Mouse (Mus musculus): ENCODE measurements at regions not wholly inside any gene's neighbourhood (a gene's known extent, or its start where the extent isn't known, plus 50 kb on each side); places are given as distances from the start of the nearest gene placed in this dataset.

DNA sequence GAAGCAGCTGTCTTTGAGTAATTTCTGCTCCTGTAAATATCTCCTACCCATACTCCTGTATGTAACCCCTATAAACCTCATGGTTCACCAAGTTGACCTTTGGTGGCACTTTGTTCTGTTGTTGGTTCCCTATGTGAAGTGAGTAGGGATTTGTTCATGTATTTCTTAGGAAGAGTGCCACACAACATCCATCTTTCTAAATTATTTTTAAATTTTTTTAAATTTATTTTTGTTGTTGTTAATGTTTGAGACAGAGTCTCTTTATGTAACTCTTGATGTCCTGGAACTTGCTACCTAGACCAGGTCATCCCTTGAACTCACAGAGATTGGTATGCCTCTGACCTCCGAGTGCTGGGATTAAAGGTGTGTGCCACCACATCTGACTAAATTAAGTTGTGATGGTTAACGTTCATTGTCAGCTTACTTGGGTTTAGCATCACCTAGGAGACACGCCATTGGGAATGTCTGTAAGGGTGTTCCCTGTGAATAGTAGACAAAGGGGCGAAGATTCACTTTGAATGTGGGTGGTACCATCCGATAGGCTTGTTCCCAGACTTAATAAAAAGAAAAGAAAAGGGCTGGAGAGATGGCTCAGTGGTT lies 112.7 kb upstream of the Cpsf6 start:
- Histone ChIP-seq H3K9ac (no peak overlapping the region), H3K36me3 (no peaks in the 10 kb centered on the region), H3K4me1 (peaks cover 8% of the 10 kb centered on the region), H3K4me2 (no peak overlapping the region), H3K27ac (no peak overlapping the region), H3K27me3 (no peaks in the 10 kb centered on the region), H3K4me3 (replicated peaks) (no peak overlapping the region), H3K9me3 (replicated peaks) (no peaks in the 10 kb centered on the region)
- WGBS = 94% methylated on average over 5 of the region's 5 CpGs
- no peak for ATAC-seq (replicated peaks; ENCODE audit: low FRiP score)

DNA sequence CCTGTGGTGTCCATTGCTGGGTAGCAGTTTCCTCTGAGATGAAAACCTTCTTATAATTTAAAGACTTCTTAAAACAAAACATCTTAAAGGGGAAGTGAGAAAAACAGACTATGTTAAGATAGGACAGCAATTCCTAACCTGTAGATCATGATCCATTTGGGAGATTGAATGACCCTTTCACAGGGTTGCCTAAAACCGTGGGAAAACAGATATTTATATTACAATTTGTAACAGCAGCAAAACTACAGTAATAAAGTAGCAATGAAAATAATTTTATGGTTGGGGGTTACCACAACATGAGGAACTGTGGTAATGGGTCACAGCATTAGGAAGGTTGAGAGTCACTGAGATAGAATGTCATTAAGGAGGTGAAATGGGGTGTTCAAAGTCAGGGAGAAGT lies 111.9 kb upstream of the Cpsf6 start:
- Histone ChIP-seq H3K9ac (no peak overlapping the region), H3K4me2 (no peak overlapping the region), H3K9me3 (replicated peaks) (no peaks in the 10 kb centered on the region), H3K4me3 (replicated peaks) (no peak overlapping the region), H3K27ac (no peak overlapping the region), H3K36me3 (no peaks in the 10 kb centered on the region), H3K27me3 (no peaks in the 10 kb centered on the region), H3K4me1 (peaks cover 8% of the 10 kb centered on the region)
- WGBS = 78% methylated on average over 1 of the region's 1 CpGs
- no peak for ATAC-seq (replicated peaks; ENCODE audit: low FRiP score)

DNA sequence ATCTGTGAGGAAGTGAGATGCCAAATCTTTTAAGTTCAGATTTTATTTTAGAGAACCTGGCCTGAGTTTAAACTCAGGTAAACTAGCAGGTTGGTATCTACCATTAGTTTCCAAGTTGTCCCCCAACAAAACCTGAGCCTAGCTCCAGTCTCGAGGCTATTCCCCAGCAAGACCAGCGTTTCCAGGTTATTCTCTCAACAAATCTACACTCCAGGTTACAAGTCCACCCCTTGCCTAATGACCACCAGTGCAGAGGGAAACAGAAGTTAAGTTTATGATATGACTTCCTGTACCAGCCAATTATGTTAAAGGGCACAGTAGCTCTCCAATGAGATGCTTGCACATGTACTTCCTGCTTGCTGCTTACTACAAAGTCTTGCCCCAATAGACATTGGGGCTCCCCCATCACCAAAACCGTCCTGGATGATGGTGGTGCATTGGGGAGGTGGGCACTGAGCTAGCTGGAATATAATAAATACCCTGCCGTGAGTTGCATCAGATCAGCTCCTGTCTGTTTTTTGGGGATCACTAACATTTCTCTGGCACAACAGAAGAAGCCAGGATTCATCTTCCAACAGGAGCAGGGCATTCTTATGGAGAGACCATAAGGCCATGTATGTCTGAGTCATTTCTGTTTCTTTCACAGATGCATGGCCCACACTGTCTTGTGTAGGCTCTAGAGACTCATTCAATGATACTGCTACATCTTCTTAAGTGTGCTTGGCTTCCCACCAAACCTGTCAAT lies 111.2 kb upstream of the Cpsf6 start:
- no peaks in the 10 kb centered on the region for H3K36me3 ChIP-seq
- no peak overlapping the region for H3K4me2 ChIP-seq
- 91% methylated on average over 4 of the region's 4 CpGs for WGBS
- H3K9me3 ChIP-seq (replicated peaks) = no peaks in the 10 kb centered on the region
- H3K27me3 ChIP-seq = no peaks in the 10 kb centered on the region
- ATAC-seq (replicated peaks; ENCODE audit: low FRiP score) = no peak
- peaks cover 8% of the 10 kb centered on the region for H3K4me1 ChIP-seq
- H3K9ac ChIP-seq = no peak overlapping the region
- H3K4me3 ChIP-seq (replicated peaks) = no peak overlapping the region
- no peak overlapping the region for H3K27ac ChIP-seq

DNA sequence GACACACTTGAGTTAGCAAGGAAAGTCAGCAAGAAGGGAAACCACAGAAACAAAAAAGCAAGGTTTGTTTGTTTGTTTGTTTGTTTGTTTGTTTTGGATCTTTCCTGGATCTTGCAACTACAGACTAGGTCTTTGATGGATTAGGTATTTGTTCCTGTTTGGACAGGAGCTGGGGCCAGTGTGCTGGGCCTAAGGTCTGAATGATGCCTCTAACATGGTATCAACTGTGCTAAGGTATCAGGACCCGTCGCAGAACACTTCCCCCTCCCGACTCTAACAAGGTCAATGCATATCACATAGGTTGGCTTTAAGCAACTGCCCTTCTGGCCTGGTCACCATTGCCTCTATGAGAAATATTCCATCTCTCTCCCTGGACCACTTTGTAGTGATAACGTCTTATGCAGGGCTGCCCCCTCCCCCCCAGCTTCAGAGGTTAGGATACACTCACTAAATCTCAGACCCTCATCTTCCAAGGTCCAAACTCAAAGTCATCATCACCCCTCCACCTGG lies 103.3 kb upstream of the Cpsf6 start:
- H3K9me3 ChIP-seq (replicated peaks) = no peaks in the 10 kb centered on the region
- no peak overlapping the region for H3K27ac ChIP-seq
- 94% methylated on average over 4 of the region's 4 CpGs for WGBS
- no peaks in the 10 kb centered on the region for H3K36me3 ChIP-seq
- no peak overlapping the region for H3K4me3 ChIP-seq (replicated peaks)
- ATAC-seq (replicated peaks; ENCODE audit: low FRiP score) = no peak
- no peak overlapping the region for H3K9ac ChIP-seq
- H3K27me3 ChIP-seq = no peaks in the 10 kb centered on the region
- H3K4me2 ChIP-seq = no peak overlapping the region
- H3K4me1 ChIP-seq = peaks cover 9% of the 10 kb centered on the region

DNA sequence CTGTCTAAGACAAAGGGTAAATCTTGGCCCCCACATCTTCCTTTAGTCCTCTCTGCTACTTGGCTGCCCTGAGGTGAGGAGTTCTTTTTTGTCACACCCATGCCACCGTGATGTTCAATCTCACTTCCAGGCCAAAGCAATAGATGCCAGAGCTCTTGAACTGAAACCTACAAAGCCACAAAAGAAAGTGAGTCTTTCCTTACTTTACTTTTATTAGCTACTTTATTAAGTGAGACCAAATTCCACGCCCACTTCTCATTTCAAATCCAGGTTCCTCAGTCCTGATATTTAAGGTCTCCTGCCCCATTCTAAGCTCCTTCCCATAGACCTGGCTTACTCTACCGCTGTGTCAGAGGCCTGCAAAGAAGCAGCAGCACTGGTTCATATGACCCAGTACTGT lies 102.5 kb upstream of the Cpsf6 start:
- Histone ChIP-seq H3K4me2 (no peak overlapping the region), H3K27me3 (no peaks in the 10 kb centered on the region), H3K4me3 (replicated peaks) (no peak overlapping the region), H3K9ac (no peak overlapping the region), H3K9me3 (replicated peaks) (no peaks in the 10 kb centered on the region), H3K36me3 (no peaks in the 10 kb centered on the region), H3K4me1 (peaks cover 16% of the 10 kb centered on the region), H3K27ac (no peak overlapping the region)
- WGBS = 87% methylated on average over 3 of the region's 3 CpGs
- ATAC-seq (replicated peaks; ENCODE audit: low FRiP score) = no peak

DNA sequence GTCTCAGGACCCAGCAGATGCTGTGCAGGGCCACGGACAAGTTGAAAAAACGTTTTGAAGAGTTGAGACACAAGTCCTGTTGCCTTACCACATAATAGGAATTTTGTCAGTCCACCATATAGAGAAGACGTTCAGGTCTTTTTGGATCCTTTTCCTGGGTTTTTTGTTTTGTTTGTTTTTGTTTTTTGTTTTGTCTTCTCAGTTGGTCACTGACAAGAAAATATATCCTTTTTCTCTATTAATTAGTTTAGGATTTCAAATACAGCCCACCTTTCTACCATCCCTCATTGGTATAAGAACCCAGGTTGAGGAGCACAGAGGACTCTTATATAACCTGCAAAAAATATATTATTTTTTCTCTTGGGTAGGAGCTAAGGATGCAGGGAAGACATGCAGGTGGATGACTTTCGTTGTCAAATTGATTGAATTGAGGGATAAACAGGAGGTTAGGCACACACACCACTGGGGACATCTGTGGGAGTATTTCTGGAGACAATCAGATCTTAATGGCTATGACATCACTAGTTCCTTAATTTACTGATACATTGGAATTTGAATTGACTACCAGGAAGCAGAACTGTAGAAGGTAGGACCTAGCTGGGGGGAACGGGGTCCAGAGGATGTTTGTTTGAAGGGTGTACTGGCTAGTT lies 101.7 kb upstream of the Cpsf6 start:
- WGBS = 82% methylated on average over 5 of the region's 5 CpGs
- Histone ChIP-seq H3K27ac (no peak overlapping the region), H3K4me2 (no peak overlapping the region), H3K9me3 (replicated peaks) (no peaks in the 10 kb centered on the region), H3K36me3 (no peaks in the 10 kb centered on the region), H3K9ac (no peak overlapping the region), H3K27me3 (no peaks in the 10 kb centered on the region), H3K4me1 (peaks cover 16% of the 10 kb centered on the region), H3K4me3 (replicated peaks) (no peak overlapping the region)
- no peak for ATAC-seq (replicated peaks; ENCODE audit: low FRiP score)

DNA sequence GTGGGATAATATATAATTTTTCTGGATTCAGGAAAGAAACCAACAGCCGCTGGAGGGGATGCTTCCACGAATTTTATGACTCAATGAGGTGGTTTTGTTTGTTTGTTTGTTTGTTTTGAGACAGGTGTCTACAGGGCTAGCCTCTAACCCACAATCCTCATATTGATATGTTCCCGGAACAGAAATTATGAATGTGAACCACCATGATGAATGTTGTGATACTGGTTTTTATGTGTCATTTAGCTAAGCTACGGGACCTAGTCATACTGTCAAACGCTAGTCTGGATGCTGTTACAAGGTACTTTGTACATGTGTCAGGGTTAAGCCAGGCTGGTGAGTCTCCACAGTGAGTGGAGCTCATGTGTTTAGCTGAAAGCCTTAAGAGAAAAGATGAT lies 100.6 kb upstream of the Cpsf6 start:
- H3K9me3 ChIP-seq (replicated peaks) = no peaks in the 10 kb centered on the region
- H3K27ac ChIP-seq = no peak overlapping the region
- no peaks in the 10 kb centered on the region for H3K36me3 ChIP-seq
- H3K27me3 ChIP-seq = no peaks in the 10 kb centered on the region
- peaks cover 16% of the 10 kb centered on the region for H3K4me1 ChIP-seq
- 81% methylated on average over 5 of the region's 5 CpGs for WGBS
- H3K4me2 ChIP-seq = no peak overlapping the region
- no peak for ATAC-seq (replicated peaks; ENCODE audit: low FRiP score)
- no peak overlapping the region for H3K4me3 ChIP-seq (replicated peaks)
- no peak overlapping the region for H3K9ac ChIP-seq

DNA sequence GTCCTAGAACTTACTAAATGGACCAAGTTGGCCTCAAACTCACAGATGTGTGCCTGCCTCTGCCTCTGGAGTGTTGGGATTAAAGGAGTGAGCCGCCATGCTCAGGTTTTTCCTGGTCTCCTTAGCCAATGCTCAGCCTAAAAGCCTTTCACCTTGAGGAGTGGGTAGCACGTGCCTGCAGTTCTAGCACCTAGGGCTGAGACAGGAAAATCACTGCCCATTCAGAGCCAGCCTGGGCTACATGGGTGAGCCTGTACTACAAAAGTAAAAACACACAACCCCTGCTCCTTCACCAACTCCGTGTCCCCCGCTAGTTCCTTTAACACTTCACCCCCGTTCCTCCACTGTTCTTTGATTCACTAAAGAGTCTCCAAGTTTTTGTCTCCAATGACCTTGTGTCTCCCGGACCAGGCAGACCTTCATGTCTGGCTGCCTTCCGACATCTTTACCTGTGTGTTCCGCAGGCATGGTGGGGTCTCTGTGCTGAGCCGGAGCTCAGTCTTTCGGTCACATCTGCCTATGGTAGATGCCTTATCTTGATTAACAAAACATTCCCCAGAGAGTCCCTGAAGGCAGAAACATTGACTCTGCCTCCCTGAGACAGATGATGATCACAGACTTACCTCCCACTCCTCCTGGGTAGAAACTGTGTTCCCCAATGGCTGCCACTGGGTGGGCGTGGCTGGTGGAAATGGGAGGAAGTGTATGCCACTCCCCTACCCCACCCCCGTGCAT lies 100.1 kb upstream of the Cpsf6 start:
- 84% methylated on average over 12 of the region's 12 CpGs for WGBS
- no peak overlapping the region for H3K4me3 ChIP-seq (replicated peaks)
- no peaks in the 10 kb centered on the region for H3K9me3 ChIP-seq (replicated peaks)

DNA sequence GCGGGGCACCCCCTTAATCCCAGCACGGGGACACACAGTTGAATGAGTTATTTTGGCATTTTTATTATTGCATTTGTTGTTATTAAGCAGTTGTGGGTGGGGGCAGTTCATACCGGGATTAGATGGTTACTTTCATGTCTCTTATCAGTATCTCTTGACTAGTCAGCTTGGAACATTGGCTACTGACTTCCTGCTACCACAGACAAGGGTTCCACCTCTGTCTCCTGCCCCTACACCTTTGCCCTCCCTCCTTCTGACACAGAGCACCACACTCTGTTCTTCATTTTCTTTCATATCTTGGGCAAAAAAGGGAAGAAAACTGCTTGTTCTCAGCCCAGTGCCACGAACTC lies 99.1 kb upstream of the Cpsf6 start:
- H3K36me3 ChIP-seq = no peaks in the 10 kb centered on the region
- H3K9ac ChIP-seq = no peak overlapping the region
- no peak overlapping the region for H3K4me3 ChIP-seq (replicated peaks)
- H3K4me2 ChIP-seq = no peak overlapping the region
- ATAC-seq (replicated peaks; ENCODE audit: low FRiP score) = no peak
- H3K27me3 ChIP-seq = no peaks in the 10 kb centered on the region
- WGBS = 50% methylated on average over 4 of the region's 4 CpGs
- H3K4me1 ChIP-seq = peaks cover 16% of the 10 kb centered on the region
- no peaks in the 10 kb centered on the region for H3K9me3 ChIP-seq (replicated peaks)
- peak overlapping the region; percentile 84 for H3K27ac ChIP-seq

More for the DNA sequence above, 100.1 kb upstream of the Cpsf6 start:
- peaks cover 16% of the 10 kb centered on the region for H3K4me1 ChIP-seq
- no peaks in the 10 kb centered on the region for H3K36me3 ChIP-seq
- H3K27ac ChIP-seq = no peak overlapping the region
- H3K27me3 ChIP-seq = no peaks in the 10 kb centered on the region
- no peak for ATAC-seq (replicated peaks; ENCODE audit: low FRiP score)
- H3K4me2 ChIP-seq = no peak overlapping the region
- H3K9ac ChIP-seq = no peak overlapping the region

DNA sequence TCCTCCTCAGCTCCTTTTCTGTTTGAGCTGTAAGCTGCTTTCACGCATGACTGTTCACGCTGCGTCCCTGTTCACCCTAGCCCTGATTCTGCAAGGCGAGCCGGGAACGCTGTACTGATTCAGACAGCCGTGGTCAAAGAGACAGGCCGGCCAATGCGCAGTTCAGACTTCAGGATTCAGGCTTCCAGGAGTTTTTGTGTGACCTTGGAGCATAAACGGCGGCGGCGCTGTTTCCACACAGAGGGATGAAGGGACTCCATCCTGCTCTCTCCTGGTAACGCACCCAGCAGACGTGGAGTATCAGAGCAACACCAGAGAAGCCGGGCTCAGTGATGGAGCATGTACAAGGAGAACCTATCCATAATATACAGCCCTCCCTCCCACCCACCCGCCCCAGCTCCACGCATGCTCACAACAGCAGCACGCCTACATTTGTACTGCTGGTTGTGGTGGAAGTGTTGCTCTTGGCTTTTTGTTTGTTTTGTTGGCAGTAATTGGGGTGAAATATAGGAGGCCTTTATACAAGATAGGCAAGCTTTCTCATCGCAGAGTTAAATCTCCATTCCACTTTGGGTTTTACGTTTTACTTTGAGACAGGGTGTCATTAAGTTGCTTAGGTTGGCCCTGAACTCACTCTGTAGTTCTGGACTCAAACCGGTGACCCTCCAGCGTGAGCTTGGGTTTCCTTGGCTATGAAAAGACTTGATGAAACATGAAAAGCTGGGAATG lies 98.6 kb upstream of the Cpsf6 start:
- peak; percentile 89 for ATAC-seq (replicated peaks; ENCODE audit: low FRiP score)
- 0 out of 2 replicates have a peak overlapping the region, but pooled peaks have one; percentile 14 for H3K9ac ChIP-seq
- H3K27ac ChIP-seq = peak overlapping the region; percentile 84

DNA sequence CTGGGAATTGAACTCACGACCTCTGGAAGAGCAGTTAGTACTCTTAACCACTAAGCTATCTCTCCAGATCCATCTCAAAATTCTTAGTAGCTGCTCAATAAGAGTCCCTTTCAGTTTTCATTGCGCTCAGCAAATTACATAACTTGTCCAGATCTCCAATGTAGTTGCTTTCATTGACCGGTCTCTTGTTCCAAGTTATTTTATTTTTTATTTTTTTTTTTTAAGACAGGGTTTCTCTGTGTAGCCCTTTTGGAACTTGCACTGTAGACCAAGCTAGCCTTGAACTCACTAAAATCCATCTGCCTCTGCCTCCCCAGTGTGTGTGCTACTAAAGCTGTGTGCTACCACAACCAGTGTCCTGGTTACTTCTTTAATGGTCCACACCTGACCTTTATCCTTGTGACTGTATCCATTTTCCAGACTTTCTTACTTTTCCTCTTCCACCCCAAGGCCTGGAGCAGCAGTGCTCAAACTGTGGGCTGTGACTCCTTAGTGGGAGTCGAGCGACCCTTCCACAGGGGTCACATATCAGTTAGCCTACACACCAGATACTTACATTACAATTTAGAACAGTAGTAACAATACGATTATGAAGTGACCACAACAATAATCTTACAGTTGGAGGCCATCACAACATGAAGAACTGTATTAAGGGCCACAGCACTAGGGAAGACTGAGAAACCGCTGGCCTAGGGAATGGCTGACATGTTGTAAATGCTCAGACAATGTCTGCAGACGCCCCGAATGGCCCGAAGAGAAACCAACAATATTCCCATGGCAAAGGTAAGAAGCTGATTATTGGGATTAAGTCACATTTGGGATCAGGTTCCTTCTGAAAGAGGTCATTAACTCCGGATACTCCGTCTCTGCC lies 97.8 kb upstream of the Cpsf6 start:
- Histone ChIP-seq H3K27me3 (no peaks in the 10 kb centered on the region), H3K9me3 (replicated peaks) (no peaks in the 10 kb centered on the region), H3K4me1 (peaks cover 20% of the 10 kb centered on the region), H3K4me2 (peak overlapping the region; percentile 48), H3K36me3 (no peaks in the 10 kb centered on the region), H3K4me3 (replicated peaks) (peak overlapping the region; percentile 21), H3K9ac (0 out of 2 replicates have a peak overlapping the region, but pooled peaks have one; percentile 14), H3K27ac (peak overlapping the region; percentile 84)
- WGBS = 66% methylated on average over 12 of the region's 12 CpGs
- peak; percentile 24; the same call in 1 of the 2 replicates for ATAC-seq (replicated peaks; ENCODE audit: low FRiP score)

More for the DNA sequence above, 98.6 kb upstream of the Cpsf6 start:
- Histone ChIP-seq H3K36me3 (no peaks in the 10 kb centered on the region), H3K4me1 (peaks cover 16% of the 10 kb centered on the region), H3K4me3 (replicated peaks) (peak overlapping the region; percentile 21), H3K9me3 (replicated peaks) (no peaks in the 10 kb centered on the region), H3K27me3 (no peaks in the 10 kb centered on the region), H3K4me2 (peak overlapping the region; percentile 48)
- WGBS = 39% methylated on average over 23 of the region's 23 CpGs
